Mouse (Mus musculus): ENCODE results near the gene Cct6b.

Cct6b gene

GRCm38 (mm10) chr11:82763742-82764437 is at the start of gene Cct6b, which contains the start of gene Zfp830:
Gene Cct6b (minus strand): TSS chr11:82764321.
Gene Zfp830 (plus strand): TSS chr11:82764345.
- peak; percentile 97 for DNase-seq

GRCm38 (mm10) chr11:82808485-82808884 is 44.4 kb upstream of the Cct6b start:
- DNase-seq: no peak

DNA sequence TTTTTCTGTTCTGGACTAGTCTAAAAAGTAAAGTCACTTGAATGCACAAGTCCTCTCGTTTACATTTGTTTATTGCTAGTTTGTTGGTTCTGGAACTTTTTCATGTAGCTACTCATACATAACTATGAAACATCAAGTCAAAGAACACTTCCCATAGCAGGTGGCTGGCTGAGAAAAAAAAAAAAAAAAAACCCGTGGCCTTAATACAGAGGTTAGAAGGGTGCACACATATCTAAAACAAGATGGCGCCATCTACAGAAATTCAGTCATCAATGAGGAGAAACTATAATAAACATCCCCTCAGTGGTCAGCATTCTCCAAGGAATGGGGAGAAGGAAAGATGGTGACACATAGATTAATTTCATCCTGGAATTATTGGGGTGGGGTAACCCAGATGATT is 43.2 kb upstream of the Cct6b start:
- no peak for DNase-seq

- no peak for DNase-seq
Observed at GRCm38 (mm10) chr11:82806656-82807055, 42.5 kb upstream of the Cct6b start.

- DNase-seq: no peak
Observed at GRCm38 (mm10) chr11:82783453-82783852, 19.3 kb upstream of the Cct6b start.

GRCm38 (mm10) chr11:82782197-82782596 is 18.1 kb upstream of the Cct6b start:
- no peak for DNase-seq

DNA sequence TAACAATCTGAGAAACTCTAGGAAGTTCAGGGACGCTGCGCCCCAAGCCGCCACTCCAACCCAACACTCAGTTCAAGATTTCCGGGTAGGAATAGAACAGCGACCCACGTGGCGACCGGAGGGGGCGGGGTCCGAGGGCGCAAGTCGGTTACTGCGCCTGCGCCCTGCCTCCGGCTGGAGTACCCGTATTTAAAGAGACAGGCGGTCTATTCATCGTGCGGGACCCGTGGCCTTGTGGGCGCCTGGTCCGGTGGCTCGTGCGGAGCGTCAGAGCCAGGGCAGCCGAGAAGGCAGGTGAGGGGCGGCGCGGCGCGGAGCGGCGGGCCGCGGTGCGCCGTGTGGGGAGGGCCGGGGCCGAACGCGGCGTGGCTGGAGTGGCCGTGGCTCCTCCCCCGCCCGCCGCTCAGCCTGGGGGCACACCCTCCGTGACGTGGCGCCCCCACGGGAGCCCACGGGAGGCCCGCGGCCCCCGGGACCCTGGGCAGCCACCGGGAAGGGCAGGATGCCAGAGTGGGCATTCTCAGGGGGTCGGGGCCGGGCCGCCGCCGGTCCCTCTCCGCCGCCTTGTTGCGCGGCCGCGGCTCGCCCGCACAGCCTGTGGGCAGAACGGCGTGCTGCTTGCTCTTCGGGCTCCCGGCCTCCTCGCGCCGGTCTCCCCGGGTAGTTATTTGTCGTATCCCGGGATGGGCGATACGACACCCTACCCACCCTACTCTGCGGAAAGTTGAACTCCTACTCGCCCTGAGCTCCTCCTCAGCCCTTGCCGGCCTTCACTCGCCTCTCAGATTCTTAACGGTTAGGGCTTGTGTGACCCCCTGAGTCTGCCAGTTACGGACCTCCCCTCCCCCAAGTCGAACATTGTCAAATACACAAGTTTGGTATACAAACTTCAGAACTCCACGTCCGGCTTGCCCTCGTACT is 17.1 kb upstream of the Cct6b start, which contains the start of gene Lig3:
Lig3 (plus strand) TSS at position 126 of the 921 bp plus-strand sequence.
- DNase-seq: peak; percentile 95

DNA sequence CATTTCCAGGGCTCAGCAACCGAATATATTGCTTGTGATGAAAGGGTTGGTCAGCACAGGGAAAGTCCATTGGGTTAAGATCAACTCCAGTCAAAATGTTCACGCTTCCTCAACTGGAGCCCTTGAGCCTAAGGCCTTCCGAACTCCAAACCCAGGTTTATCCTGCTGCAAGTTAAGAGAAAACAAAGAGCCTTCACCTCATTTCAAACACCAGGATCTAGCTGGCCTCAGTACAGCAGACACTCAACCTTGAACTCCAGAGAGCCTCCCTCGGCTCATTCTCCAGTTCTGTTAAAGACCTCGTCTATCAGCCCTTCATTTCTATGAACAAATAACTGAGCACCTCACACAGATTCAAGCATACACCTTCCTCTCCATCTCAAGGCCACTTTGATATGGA is 16.0 kb upstream of the Cct6b start:
- no peak for DNase-seq

DNA sequence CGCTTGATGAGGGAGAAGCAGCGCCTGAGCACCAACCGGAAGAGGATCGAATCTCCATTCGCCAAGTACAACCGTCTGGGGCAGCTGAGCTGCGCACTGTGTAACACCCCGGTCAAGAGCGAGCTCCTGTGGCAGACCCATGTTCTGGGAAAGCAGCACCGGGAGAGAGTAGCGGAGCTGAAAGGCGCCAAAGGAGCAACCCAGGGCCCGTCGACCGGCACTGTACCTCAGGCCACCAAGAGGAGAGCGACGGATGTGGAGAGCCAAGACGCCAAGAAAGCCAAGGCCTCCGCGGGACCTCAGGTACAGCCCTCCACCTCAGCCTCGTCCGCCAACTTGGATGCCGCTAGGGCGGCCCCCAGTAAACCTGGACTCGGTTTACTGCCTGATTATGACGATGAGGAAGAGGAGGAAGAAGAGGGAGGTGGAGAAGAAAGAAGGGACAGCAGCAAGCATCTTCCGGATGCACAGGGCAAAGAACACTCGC is 360 bp upstream of the Cct6b start:
- DNase-seq: no peak

- no peak for DNase-seq
Observed at GRCm38 (mm10) chr11:82763261-82763660, 860 bp downstream of the Cct6b start.

- DNase-seq: no peak
Observed at GRCm38 (mm10) chr11:82762286-82762829, 1.8 kb downstream of the Cct6b start.

GRCm38 (mm10) chr11:82755919-82756318 is 8.2 kb downstream of the Cct6b start:
- no peak for DNase-seq

- no peak for DNase-seq
Observed at GRCm38 (mm10) chr11:82752349-82753115, 11.6 kb downstream of the Cct6b start.

GRCm38 (mm10) chr11:82746857-82747366 is 17.2 kb downstream of the Cct6b start:
- DNase-seq: no peak

DNA sequence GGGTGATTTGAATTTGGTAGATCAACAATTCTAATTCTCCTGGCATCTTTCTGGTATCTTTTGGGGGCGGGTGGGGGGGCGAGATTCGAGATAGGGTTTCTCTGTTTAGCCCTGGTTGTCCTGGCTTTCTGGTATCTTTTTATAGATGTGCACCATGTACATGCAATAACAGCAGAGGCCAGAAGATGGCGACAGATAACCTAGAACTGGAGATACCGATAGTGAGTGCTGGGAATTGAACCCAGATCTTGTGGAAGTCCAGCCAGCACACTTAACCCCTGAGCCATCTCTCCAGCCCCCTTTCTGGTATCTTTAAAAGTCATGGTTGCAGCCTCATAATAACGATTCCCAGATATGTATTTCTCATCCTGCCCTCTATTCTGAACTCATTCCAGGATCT is 18.0 kb downstream of the Cct6b start:
- no peak for DNase-seq

- no peak for DNase-seq
Observed at GRCm38 (mm10) chr11:82739006-82739405, 25.1 kb downstream of the Cct6b start.

DNA sequence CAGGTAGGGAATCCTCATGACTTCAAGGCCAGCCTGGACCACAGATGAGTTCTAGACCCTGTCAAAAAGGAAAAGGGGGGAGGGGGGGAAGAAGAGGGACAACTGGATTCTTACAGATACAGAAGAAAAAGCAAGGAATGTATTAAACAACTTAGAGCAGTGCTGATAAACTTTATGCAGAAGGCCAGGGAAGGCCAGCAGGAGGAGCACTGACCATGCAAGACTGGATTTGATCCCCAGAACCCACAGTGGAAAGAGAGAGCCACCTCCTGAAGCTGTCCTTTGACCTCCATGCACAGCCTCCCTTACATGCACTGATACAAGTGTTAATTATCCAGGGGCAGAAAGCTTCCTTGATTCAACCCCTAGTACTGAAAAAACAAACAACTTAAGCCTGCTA is 29.9 kb downstream of the Cct6b start:
- DNase-seq: no peak

DNA sequence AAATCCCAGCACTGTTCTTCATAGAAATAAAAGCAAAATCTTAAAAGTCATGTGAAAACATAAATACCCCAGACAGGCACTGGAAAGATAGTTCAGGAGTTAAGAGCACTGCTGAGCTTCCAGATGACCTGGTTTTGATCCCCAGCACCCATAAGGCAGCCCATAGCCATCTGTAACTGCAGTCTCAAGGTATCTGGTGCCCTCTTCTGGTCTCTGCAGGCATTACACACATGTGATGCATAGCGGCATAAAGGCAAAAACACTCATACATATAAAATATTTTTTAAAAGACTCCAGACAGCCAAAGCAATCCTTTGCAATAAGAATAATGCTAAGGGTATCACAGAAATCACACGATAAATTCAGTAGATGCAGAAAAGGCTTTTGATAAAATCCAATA is 37.3 kb downstream of the Cct6b start:
- DNase-seq: no peak

GRCm38 (mm10) chr11:82719294-82719693 is 44.8 kb downstream of the Cct6b start:
- DNase-seq: no peak

DNA sequence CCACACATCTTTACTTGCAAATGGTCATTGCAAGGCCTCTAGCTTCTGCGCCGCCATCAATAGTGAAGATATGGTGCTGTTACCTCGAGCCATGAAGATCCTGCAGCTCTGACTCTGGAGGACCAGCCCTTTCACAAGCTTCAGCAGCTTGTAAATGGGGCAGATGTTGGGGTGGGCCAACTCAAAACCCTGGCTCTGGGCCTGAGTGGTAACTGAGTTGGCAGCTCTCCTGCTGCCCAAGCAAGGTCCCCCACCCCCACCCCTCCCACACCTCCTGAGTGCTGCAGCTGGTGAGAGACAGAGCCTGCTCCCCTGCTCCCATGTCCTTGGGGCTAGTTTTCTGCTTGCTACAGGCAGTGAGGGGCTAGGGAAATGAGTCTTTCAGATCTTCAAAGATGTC is 51.4 kb downstream of the Cct6b start:
- no peak for DNase-seq

DNA sequence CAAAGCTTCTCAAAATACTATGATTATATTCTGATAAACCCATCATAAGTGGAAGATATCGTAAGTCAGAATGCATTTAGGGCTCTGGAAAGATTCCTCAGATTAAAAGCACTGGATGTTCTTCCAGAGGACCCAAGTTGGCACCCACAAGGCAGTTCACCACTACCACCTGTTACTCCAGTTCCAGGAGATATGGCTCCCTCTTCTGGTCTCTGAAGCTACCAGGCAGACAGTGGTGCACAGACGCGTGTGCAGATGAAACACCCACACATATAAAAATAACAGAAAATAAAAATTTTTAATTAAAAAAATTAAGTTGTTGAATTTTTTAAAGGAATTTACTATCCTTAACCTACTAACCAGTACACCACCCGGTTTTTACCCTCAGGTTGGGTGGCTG is 55.2 kb downstream of the Cct6b start:
- no peak for DNase-seq

DNA sequence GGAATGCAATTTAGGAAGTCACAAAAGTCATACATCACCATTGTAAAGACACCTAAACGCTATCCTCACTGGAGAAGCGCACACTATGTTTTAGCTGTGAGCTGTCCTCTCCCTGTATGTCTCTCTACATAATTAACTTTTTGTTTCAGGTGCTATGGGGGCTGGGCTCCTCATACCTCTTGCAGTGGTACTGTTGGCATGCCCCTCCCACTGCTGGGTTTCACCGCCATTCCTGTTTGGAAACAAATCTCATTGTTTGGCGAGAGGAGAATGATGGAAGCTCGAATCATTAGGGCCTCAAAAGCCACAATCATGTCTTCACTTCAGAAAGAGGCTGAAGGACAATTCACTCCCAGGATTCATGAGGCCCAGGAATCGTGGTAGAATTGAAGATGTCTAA is 59.0 kb downstream of the Cct6b start:
- no peak for DNase-seq
